Mouse (Mus musculus) layer of hippocampus, postnatal 36 days (tissue): ENCODE data around the gene Ccdc151. TPM values are rescaled to one million over a fixed set of nuclear protein-coding genes. Genes with fewer than 3 reads are reported as not detected.
A peak's percentile ranks its signal among the peaks of the same experiment; 100 is the strongest.

Source experiments
- DNase-seq, 2 experiments: peaks; one replicate each; pipeline ENCODE4 v3.0.0; 2022
- total RNA-seq, 2 experiments: library from RNA; stranded (reverse); gene quantifications; 2 replicates each; pipeline ENCODE4 v1.2.3; 2021

Ccdc151 gene
- total RNA-seq, 2 experiments from 2014 or later, result 9.5 to 9.9 TPM

GRCm38 (mm10) chr9:21955570-21956281 is 46.7 kb downstream of the Ccdc151 start, which contains the start of gene Swsap1:
Gene Swsap1, plus strand, starts transcription at chr9:21955755.
- DNase-seq, result peak; percentile 99

DNA sequence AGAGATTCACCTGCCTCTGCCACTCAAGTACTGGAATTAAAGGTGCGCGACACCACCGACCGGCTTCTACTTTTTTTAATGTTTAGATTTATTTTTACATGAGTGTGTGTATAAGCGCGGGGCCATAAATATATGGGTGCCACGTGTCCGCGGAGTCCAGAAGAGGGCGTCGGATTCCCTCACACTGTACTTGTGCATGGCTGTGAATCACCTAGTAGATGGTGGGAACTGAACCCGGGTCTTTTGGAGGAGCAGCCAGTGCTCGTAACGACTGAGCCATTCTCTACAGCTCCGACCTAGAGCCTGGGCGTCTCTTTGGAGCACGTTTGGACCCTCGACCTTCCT is 47.2 kb downstream of the Ccdc151 start:
- no peak for DNase-seq

- DNase-seq, result no peak
Measured at GRCm38 (mm10) chr9:21954635-21955034, 47.8 kb downstream of the Ccdc151 start.

DNA sequence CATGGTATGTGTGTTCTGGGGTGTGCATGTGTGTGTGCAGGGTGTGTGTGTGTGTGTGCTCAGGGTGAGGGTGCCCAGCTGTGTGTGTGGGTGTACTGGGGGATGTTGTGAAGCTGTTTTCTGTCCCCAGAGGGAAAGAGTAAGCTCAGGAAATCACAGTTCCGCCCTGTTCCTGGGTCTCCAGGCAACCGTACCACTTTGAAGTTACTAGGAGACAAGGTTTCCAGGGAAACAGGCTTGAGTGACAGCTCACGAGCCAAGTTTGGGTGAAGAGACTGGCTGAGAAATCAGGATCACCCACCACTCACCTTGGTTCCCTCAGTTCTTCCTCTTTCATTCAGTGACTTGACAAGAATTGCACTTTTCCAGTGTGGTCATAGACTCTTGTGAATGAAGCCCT is 48.8 kb downstream of the Ccdc151 start:
- DNase-seq, result no peak

DNA sequence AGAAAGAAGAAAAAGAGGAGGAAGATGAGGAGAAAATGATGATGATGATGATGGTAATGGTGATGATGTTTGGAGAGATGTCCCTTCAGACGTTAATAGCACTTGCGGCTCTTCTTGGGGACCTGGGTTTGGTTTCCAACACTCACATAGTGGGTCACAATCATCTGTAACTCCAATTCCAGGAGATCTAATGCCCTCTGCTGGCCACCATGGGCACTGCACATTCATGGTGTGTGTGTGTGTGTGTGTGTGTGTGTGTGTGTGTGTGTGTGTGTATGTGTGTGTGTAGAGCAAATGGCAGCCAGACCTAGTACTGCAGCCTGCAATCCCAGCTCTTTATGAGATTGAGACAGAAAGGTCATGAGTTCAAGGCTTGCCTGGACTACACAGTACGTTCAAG is 50.5 kb downstream of the Ccdc151 start:
- DNase-seq, result no peak

GRCm38 (mm10) chr9:21950322-21950721 is 52.1 kb downstream of the Ccdc151 start:
- DNase-seq, result peak in 1 of 2 experiments; percentile 54

- DNase-seq, result no peak
Measured at GRCm38 (mm10) chr9:21948790-21949189, 53.6 kb downstream of the Ccdc151 start.

DNA sequence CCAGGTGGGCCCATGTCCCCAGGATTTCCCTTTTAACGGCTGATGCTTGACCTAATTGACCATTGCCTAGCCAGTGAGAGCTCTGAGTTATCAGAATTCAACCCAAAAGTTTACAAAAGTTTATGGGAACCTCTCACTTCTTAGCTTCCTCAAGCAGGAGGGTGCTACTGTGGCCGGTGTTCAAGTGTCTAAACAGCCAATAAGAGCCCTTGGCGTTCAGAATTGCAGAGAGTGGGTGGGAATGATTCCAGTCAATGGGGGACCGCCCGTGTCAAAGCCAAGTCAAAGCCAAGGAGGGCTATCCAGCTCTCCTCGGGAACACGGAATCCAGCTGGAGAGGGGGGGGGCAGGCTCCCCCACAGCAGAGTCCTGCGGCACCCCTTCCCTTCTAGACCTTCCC is 54.3 kb downstream of the Ccdc151 start:
- DNase-seq, result no peak

- DNase-seq, result no peak
Measured at GRCm38 (mm10) chr9:21947540-21948130, 54.8 kb downstream of the Ccdc151 start.

- no peak for DNase-seq
Measured at GRCm38 (mm10) chr9:21944267-21944666, 58.2 kb downstream of the Ccdc151 start.

DNA sequence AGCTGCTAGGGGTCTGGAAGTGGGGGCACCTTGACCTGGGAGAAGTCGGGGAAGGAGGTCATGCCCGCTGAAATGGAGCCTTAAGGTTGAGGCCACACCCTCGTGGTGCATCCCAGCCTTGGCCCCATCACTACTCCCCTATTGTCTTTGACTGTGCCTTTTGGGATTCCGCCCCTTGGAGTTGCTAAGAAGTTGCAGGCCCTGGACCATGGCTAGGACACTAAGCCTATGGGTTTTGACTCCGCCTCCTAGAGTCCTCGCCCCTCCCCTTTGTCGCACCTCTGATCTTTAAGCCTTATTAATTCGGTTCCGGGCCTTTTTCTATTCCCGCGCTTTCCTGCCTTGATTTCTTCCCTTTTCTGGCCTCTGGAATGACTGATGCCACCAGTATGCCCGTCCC is 58.8 kb downstream of the Ccdc151 start:
- no peak for DNase-seq

- DNase-seq, result no peak
Measured at GRCm38 (mm10) chr9:21943046-21943445, 59.4 kb downstream of the Ccdc151 start.

Other genes with a start within 250 kb of the Ccdc151 start
- gene Spc24, start 242.3 kb downstream of the Ccdc151 start, total RNA-seq, result 1 to 10 TPM; 1.4 to 2.1 TPM
- gene Kank2, start 203.9 kb downstream of the Ccdc151 start, total RNA-seq, result 1 to 10 TPM; 6.3 to 7.0 TPM
- gene Angptl8, start 167.1 kb downstream of the Ccdc151 start, total RNA-seq, result not detected
- 10 to 100 TPM; 14.1 to 15.0 TPM for gene Dock6, start 150.0 kb downstream of the Ccdc151 start, total RNA-seq
- 10 to 100 TPM; 23.6 to 26.6 TPM for gene Rab3d, start 84.4 kb downstream of the Ccdc151 start, total RNA-seq
- 10 to 100 TPM; 19.3 to 21.2 TPM for gene Ccdc159, start 75.2 kb downstream of the Ccdc151 start, total RNA-seq
- gene Tmem205, start 75.1 kb downstream of the Ccdc151 start, total RNA-seq, result 10 to 100 TPM; 41.0 to 44.6 TPM
- 100 to 1,000 TPM; 303 to 315 TPM for gene Plppr2, start 65.6 kb downstream of the Ccdc151 start, total RNA-seq
- gene Swsap1, start 46.9 kb downstream of the Ccdc151 start, total RNA-seq, result 10 to 100 TPM; 14.7 to 15.9 TPM
- gene Epor, start 39.1 kb downstream of the Ccdc151 start, total RNA-seq, result 10 to 100 TPM in 1 of 2 experiments, 1 to 10 TPM in 1; 9.1 to 10.6 TPM
- gene Rgl3, start 13.2 kb downstream of the Ccdc151 start, total RNA-seq, result 1 to 10 TPM; 1.7 to 1.9 TPM
- 100 to 1,000 TPM; 110 to 114 TPM for gene Prkcsh, start 172 bp upstream of the Ccdc151 start, total RNA-seq
- gene Elavl3, start 49.4 kb upstream of the Ccdc151 start, total RNA-seq, result 100 to 1,000 TPM; 172 to 175 TPM
- 1 to 10 TPM; 3.1 to 4.5 TPM for gene Gm49318, start 68.6 kb upstream of the Ccdc151 start, total RNA-seq
- 10 to 100 TPM; 20.8 to 23.6 TPM for gene Zfp653, start 68.7 kb upstream of the Ccdc151 start, total RNA-seq
- 10 to 100 TPM; 42.2 to 46.3 TPM for gene Ecsit, start 82.8 kb upstream of the Ccdc151 start, total RNA-seq
- under 1 TPM; 0.55 to 0.61 TPM for gene Cnn1, start 96.6 kb upstream of the Ccdc151 start, total RNA-seq
- 10 to 100 TPM; 53.5 to 57.9 TPM for gene Elof1, start 114.5 kb upstream of the Ccdc151 start, total RNA-seq
- 1 to 10 TPM in 1 of 2 experiments, under 1 TPM in 1; 0.91 to 1.3 TPM for gene Acp5, start 133.1 kb upstream of the Ccdc151 start, total RNA-seq
- 10 to 100 TPM; 44.9 to 47.4 TPM for gene Pigyl, start 154.2 kb upstream of the Ccdc151 start, total RNA-seq
- under 1 TPM in 1 of 2 experiments, not detected in 1; 0.38 TPM for gene Zfp872, start 185.5 kb upstream of the Ccdc151 start, total RNA-seq
- 10 to 100 TPM; 22.5 to 27.6 TPM for gene Zfp809, start 223.1 kb upstream of the Ccdc151 start, total RNA-seq